Mouse (Mus musculus) gastrocnemius, postnatal 25 days (tissue): ENCODE data around the gene Slc11a2. TPM values are rescaled to one million over a fixed set of nuclear protein-coding genes. Genes with fewer than 3 reads are reported as not detected.

Source experiments
- DNase-seq: peaks from one replicate; pipeline ENCODE4 v3.0.0; 2022
- long read RNA-seq, 2 experiments: library from polyadenylated mRNA; stranded (forward); transcript quantifications; one replicate each; pipeline ENCODE4 v2.0.0; 2021
- total RNA-seq, 2 experiments: library from RNA; stranded (reverse); gene quantifications; 1 replicate in 1 of 2; 2 replicates in 1 of 2; pipeline ENCODE4 v1.2.3; 2021

Slc11a2 gene
- 10 to 100 TPM; 36.7 to 41.9 TPM for total RNA-seq
- long read RNA-seq, experiment 1, full-length matches to known transcripts, result 10 of 23 reads
- long read RNA-seq, experiment 1, partial matches to known transcripts, result 1 of 23 reads
- long read RNA-seq, experiment 1, other reads (novel, unspliced or antisense), result 12 of 23 reads
- long read RNA-seq, experiment 2, full-length matches to known transcripts, result 8 of 34 reads
- long read RNA-seq, experiment 2, partial matches to known transcripts, result 4 of 34 reads
- long read RNA-seq, experiment 2, other reads (novel, unspliced or antisense), result 22 of 34 reads

DNA sequence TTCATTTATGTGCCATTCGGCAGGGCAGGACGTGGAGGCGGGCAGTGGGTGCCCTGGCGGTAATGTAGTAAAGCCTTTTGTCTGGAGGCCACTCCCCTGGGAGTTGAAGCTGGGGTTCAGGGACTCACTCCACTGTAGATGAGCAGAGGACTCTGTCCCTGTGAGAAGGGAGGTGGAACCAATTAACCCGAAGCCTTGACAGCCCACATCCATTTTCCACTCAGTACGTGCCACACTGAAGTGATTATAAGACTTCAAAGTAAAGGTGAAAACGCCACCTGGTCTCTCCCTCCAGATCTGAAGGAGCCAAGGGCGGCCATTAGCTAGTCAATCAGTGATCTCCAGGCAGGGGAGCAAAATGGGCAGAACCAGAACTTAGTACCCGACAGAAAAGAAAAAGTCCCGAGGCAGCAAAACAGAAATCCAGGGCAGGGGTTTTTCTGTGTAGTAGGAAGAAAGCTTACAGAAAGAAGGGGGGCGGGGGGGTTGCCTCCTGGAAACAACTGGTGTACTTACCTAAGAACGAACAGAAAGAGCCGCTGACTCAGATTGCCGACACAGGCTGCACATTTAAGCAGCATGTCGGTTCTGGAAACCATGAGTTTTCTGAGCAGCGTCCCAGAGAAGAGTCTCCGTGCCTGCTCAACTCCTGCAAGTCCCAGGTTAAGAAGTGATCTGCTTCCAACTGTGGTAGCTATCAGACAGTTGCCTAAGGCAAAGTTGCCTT is at the start of gene Slc11a2:
Gene Slc11a2, minus strand, starts transcription at position 677 of the 727 bp plus-strand sequence.
- no peak for DNase-seq

- DNase-seq, result no peak
These were observed 49.1 kb upstream of the Slc11a2 start for GRCm38 (mm10) chr15:100473926-100474503.

GRCm38 (mm10) chr15:100470037-100470436 is 45.2 kb upstream of the Slc11a2 start:
- DNase-seq, result no peak

DNA sequence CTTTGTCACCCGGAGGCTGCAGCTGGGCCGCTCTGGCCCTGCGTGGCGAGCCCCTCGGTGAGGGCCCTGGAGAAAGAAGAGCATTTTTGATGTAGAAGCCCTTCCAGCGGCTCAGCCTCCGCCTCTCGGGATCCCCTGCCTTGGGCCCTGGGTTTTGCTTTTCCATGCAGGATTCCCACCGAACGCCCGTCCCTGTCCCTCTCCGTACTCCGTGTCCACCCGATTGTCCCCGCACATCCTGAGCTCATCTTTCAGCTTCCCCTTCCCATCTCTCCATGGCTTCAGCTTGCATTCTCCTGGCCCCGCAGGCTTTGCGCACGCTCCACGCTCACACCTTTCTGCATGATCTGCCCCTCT is 44.3 kb upstream of the Slc11a2 start:
- DNase-seq, result no peak

DNA sequence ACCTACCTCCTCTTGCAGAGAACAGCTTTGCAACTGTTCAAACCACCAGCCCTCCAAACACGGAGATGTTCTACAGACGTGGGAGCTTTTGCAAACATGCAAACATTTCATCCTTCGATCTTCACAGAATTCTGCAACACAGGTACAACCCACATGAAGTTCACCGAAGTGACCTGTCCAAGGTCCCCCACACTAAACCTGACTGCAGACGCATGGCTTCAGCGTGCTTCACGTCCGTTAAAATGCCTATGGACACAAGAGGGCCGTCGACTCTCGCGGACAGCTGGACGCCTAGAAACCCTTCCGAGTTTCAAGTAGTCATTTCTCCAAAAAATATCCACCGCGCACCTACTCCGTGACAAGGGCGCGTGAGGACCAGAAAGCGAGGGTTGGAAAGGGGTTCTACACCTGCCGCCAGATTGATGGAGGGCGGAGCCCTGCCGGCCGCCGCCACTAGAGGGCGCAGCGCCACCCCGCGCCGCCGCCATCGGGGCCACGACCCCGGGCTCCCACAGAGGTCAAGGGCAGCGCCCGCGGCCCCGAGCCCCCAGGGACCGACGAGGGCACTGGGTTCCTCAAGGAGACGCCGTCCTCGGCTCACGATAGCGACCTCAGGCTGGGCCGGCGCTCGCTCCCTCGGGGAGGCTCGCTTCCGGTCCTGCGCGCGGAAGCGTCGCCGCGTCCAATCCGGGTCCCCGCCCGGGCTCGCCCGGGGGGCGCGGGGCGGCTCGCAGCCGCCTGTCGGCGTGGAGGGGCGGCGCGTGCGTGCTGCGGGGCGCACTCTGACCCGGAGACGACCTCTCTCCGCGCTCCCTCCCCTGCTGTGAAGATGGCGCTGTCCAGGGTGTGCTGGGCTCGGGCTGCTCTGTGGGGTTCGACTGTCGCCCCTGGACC is 43.7 kb upstream of the Slc11a2 start, which contains the start of gene Letmd1:
Gene Letmd1, plus strand, starts transcription at position 729 of the 894 bp plus-strand sequence.
- peak; percentile 92 for DNase-seq

DNA sequence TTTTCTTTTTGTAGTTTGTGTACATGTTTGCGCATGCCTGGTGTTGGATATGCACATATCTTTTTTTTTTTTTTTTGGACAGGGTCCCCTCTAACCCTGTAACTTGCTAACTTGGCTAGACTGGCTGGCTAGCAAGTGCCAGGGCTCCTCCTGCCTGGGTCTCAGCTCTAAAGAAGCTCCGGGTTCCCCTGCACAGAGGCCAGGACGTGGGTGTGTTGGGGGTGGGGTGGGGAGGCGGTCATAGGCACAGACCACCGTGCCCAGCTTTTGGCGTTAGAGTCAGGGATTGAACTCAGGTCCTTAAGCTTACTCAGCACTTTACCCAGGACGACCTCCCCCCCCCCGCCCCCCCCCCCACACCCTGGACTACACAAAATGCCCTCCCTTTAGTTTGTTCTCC is 42.9 kb upstream of the Slc11a2 start:
- no peak for DNase-seq

DNA sequence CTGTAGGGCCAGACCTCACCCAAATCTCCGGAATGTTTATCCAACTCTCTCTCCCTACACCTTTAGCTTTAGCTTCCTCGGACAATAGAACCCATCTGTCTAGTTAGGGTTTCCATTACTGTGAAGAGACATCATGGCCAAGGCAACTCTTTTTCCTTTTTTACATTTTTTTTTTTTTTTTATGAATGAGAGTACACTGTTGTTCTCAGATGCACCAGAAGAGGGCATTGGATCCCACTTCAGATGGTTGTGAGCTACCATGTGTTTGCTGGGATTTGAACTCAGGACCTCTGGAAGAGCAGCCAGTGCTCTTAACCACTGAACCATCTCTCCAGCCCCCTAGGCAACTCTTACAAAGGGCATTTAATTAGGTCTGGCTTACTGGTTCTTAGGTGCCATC is 40.6 kb upstream of the Slc11a2 start:
- DNase-seq, result no peak

DNA sequence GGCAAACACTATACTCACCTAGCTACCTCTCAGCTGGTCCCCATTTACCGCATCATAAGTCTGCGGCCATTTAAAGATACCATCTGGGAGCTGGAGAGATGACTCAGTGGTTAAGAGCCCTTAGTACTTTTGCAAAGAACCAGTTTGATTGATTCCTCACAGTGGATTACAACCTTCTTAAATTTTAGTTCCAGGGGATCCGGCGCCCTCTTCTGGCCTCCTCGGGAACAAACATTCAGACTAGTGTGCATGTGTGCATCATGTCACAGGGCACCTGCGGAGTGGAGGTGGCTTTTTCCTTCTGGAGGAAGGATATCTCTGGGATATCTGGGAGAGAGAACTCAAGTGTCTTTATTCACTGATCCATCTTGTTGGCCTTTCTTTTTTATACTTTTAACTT is 38.8 kb upstream of the Slc11a2 start:
- no peak for DNase-seq

- no peak for DNase-seq
These were observed 37.2 kb upstream of the Slc11a2 start for GRCm38 (mm10) chr15:100462086-100462485.

GRCm38 (mm10) chr15:100461646-100462045 is 36.8 kb upstream of the Slc11a2 start:
- DNase-seq, result no peak

- no peak for DNase-seq
These were observed 36.1 kb upstream of the Slc11a2 start for GRCm38 (mm10) chr15:100460942-100461341.

DNA sequence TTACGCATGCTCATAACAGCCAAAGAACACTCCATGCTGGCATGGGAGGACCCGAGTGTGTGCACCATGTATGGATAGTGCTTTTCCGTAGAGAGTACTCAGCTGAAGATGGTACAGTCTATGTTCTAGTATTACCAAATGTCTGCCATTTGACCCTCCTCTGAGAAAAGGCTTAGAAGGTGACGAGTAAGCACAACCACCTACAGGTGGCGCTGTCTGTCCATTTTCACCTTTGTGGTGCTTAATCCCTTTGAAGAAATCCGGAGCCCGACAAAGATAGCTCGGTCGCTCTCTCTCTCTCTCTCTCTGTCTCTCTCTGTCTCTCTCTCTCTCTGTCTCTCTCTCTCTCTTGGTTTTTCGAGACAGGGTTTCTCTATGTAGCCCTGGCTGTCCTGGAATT is 33.2 kb upstream of the Slc11a2 start:
- no peak for DNase-seq

GRCm38 (mm10) chr15:100457340-100457739 is 32.5 kb upstream of the Slc11a2 start:
- DNase-seq, result peak; percentile 44

- no peak for DNase-seq
These were observed 31.6 kb upstream of the Slc11a2 start for GRCm38 (mm10) chr15:100456356-100456991.

DNA sequence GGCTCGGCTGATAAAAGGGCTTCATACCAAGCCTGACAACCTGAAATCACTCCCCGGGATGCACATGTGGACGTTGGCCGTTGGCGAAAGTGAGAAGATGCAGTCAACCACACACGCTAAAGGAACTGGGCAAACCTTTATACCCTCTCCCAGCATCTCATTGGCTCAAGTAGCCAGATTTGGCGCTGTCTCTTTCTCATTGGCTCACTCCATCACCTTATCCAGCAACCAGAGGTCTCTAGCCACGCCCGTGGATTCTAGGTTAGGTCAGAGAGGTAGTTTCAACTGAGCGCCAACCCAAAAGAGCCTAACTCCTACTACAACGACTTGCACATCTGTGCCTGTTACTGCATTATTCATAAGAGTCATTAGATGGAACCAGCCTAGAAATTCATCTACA is 27.6 kb upstream of the Slc11a2 start:
- DNase-seq, result no peak

GRCm38 (mm10) chr15:100451245-100451644 is 26.4 kb upstream of the Slc11a2 start:
- DNase-seq, result peak; percentile 57

GRCm38 (mm10) chr15:100449495-100449894 is 24.6 kb upstream of the Slc11a2 start:
- DNase-seq, result no peak

DNA sequence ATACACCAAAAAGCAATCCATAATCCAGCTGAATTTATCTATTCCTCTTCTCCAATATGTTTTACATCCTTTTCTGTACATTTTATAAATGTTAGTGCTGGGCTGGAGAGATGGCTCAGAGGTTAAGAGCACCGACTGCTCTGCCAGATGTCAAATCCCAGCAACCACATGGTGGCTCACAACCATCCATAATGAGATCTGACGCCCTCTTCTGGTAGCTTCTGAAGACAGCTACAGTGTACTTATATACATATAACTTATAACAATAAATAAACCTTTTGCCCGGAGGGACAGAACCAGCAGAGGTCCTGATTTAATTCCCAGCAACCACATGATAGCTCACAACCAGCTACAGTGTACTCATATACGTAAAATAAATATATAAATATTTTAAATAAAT is 23.7 kb upstream of the Slc11a2 start:
- no peak for DNase-seq

DNA sequence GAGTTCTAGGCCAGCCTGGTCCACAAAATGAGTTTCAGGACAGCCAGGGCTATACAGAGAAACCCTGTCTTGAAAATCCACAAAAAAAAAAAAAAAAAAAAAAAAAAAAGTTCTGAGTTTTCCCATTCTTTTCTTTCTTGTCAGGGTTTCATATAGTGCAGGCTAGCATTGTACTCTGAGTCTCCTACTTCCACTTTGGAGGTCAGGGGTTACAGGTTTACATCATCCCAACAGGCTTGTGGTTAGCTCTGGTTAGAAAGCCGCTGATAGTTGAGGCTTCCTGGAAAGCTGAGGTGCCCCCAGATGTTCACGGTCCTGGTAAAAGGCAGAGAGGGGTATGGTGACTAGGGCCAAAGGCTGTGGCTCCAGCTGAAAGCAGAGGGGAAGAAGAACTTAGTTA is 22.0 kb upstream of the Slc11a2 start:
- DNase-seq, result no peak

GRCm38 (mm10) chr15:100443126-100443922 is 18.5 kb upstream of the Slc11a2 start:
- peak; percentile 83 for DNase-seq

DNA sequence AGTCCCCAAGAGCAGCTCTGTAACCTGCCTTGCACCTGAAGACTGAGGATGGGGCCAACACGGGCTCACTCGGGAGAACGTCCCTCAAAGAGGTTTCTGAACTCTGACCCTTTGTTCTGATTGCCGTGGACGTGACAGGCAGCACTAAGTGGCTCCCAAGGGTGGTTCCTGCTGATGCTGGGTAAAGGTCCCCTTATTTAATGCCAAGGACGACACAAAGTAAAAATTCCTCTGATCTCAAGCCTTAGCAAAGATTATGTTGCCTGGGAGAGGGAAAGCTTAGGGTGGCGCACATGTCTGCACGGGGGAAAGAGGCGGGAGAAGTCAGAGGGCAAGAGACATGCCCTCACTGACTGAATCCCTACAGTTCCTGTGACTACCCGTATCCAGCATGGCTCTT is 11.6 kb upstream of the Slc11a2 start:
- no peak for DNase-seq
